Mouse (Mus musculus) gastrocnemius, postnatal 36 days (tissue): ENCODE measurements around the gene Ascc2. TPM values are rescaled to one million over a fixed set of nuclear protein-coding genes. Genes with fewer than 3 reads are reported as not detected.

ENCODE experiments used
- DNase-seq, 2 experiments: peaks; one replicate each; pipeline ENCODE4 v3.0.0; 2022
- intact Hi-C: fragments of 180-260 bp; cut with DNase I; formaldehyde crosslinking; loops from one replicate; pipeline ENCODE4 v1.15.1; 2025
- total RNA-seq, 2 experiments: library from RNA; stranded (reverse); gene quantifications; 2 replicates each; pipeline ENCODE4 v1.2.3; 2021

Ascc2 gene
- total RNA-seq, 2 experiments from 2014 or later: 13.3 to 16.1 TPM

DNA sequence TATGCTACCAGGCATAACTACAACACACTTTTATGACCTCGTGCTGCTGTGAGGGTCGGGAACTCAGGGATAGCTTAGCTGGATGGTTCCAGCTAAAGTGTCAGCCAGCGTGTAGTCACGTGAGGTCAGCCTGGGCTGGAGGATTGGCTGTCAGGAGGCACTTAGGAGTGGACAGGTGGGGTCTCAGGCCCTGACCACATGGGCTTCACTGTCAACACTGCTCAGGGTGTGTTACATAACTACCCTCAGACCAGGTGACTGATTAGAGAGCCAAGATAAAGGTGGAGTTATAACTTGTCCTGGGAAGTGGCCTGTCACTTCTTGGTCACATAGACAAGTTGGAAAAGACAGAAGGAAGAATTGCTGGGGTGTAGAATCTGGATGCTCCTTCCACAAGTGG lies 78.0 kb downstream of the Ascc2 start:
- no peak for DNase-seq
- intact Hi-C loops: no loop called here

DNA sequence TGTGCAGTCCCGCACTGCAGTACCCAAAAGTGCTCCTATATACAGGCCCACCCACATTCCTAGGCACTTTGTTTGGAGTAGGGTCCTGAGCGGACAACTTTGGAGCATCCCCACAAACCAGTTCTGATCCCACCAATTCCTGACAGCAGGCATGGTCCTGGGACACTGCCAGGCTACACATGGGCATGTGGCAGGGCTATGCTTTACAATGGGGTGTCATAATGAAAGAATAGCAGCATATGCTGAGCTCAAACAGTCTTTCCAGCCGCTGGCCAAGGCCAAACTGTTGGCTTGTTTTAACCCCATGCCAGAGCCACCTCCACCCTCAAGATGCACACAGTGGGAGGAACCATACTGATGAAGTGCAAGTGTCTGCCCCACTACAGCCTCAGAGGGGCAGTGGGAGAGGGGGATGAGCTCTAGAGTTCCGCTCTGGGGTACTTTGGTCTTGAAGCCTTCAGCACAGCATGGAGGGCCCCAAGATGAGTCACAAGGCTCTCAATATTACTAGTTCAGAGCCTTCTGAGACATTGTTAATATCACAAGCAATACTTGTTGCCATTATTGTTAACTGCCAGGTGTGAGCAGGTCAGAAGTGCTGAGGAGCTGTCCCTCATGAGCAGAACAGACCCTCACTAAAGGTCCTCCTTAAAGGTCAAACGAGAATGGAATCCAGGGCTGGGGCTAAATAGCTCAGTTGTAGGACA lies 79.1 kb downstream of the Ascc2 start:
- DNase-seq: no peak
- intact Hi-C loops: no loop called here

DNA sequence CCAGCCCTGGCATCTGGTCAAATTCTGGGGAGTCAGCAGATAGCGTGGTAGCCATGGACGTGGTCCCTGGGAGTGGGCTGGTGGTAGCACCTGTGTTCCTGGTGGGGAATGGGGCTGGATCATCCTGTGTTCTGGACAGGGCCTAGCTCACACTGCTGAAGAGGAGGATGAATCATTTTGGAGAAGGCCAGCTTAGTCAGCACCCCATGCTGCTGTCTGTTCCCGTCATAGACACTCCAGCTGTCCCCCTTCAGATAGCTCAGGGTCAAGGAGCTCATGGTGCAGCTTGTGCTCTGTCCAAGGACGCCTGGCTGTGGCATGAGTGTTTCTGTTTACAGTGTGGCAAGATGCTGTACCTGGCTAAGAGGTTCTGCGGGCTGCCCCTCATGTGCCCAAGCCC lies 81.0 kb downstream of the Ascc2 start:
- intact Hi-C loops: no loop called here
- no peak for DNase-seq

DNA sequence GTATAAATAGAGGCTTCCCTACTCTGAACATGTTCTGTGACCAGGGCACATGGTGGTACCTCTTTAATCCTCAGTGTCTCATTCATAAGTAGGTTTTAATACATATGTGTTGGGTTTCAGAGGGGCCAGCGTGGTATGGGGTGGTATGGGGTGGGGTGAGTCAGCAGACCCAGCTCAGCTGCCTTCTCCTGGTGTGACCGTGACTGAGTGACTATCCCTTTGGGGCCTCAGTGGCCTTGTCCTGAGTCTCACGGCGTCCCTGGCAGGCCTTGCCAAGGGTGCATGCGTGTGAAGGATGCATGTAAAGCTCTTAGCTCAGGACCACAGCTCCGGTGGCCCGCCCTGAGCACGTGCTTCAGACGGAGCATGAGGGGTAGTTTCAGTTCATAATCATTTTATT lies 82.4 kb downstream of the Ascc2 start:
- DNase-seq: no peak
- intact Hi-C loops: no loop called here

DNA sequence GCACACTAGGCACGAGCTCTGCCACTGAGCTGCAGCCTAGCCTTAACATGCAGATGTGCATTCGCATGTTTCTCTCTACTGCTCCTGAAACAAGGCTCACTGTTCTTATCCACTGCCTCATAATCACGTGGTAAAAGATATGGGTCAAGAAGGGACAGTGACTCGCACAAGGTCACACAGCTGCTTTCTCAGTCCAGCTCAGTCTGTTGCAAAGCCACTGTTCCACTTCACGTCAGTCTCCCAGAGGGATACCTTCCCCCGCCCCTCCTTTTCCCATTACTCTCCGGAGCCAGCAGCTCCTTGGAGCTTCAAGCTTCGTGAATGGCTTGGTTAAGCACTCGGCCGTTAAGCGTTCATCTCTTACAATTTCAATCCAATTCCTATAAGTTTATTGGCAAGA lies 82.8 kb downstream of the Ascc2 start:
- DNase-seq: no peak
- intact Hi-C loops: no loop called here

DNA sequence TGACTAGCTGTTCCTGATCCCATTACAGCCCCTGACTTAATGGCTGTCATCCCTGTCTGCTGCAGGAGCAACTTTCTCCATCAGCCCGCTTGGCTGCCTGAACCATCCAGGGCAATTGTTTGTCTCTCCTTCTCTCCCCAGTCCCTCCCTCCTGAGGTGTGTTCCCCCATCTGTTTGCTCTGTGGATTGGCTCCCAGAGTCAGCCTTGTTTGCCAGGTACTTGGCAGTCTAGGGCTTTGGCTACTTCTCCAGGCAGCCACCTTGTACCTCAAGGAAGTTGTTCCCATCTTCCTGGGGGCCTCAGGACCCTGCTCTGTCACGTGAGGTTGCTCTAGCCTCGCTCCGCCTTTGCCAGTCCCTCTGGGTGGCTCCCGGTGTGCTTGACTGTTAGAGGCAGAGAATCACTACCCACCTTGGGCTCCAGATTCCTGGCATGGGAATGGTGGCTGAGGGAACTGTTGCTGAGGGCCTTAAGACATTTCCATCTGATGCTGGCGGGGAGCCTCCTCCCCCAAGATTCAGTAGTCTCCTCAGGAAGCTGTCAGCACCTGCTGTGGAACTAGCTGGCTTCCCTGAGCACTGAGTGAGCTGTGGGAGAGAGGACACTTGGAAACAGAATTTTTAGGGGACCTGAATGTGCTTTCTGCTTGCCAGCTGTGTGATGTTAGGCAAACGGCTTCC lies 83.5 kb downstream of the Ascc2 start:
- no peak for DNase-seq
- intact Hi-C loops: no loop called here

DNA sequence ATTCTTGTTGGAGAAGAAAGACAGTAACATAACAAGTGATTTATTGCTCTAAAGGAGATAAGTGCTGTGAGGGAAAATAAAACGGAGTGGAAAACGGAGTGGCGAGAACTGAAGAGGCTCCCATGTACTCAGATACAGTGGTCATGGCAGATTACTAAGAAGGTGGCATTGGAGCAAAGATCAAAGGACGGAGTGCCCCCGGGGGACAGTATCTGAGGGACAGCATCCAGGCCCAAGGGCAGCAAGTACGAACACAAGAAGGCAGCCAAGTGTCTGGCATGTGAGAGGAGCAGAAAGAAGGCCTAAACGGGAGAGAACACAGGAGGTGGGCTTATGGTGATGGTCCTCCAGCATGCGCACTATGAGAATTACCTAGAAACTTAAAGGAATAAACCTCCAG lies 84.2 kb downstream of the Ascc2 start:
- intact Hi-C loops: no loop called here
- DNase-seq: no peak

DNA sequence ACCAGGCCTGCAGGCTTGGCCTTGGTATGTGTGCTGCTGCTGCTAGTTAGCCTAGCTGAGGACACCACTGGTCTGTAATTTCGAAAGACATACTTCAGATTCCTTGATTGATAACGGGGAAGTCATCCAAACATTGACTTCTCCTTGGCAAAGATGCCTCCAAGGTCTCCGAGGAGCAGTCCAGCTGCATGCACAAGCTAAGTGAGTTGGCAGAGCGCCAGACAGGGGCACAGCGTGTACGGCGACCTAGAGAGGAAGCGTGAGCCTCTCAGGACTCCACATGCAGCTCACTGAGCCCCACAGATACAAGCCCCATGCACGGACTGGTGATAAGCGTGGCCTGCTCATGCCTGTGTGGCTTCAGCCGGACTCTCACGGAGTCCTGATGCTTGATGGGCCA lies 92.1 kb downstream of the Ascc2 start:
- intact Hi-C loops: no loop called here
- DNase-seq: no peak

DNA sequence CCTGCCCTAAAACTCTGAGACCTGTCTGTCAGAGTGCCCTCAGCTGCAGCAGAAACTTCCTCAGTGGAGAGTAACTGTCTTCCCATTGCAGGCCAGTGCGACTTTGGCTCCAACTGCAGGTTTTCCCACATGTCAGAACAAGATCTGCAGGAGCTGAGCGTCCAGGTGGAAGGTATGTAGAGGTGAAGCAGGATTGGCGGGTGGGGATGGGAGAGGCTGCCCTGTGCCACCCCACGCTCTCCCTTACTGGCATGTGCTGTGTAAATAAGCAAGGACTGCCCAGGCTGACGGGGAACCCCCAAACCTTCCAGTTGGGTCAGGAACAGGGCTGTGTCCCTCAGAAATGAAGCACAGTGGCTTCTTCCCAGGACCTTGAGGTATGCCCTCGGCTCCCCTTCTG lies 92.5 kb downstream of the Ascc2 start:
- intact Hi-C loops: no loop called here
- DNase-seq: no peak

DNA sequence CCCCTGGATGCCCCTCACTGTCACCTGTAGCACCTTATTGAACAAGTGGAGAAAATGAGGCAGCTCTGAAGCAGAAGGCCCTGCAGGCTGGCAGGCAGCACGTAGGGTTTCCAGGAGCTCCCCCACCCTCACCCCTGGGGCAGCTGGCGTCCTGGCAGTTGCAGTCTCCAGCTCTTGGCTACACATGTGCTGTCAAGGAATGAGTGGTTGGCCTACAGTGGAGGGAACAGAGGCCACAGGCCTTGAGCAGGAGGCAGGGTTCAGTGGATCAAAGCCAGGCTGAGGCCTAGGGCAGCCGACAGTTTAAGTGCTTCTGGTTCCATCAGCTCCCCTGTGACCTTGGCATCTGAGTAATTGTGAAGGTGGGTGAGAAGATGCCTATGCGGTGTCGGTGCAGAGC lies 93.4 kb downstream of the Ascc2 start:
- DNase-seq: no peak
- intact Hi-C loops: no loop called here

DNA sequence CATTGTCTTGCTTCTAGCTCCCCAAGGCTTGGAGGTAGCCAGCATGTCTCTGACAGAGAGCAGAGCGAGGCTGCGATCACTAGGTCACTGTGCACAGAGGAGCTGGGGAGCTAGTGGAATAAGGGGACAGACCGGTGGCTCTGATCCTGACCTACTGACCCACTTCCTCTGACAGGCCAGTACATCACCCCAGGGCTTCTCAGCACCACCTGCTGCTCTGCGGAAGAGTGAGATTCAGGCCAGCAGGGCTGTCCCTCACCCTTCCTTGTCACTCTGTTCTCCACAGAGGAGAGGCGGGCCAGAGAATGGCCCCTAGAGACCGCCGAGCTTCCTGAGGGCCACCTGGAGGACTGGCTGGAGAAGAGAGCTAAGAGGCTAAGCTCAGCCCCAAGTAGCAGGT lies 94.2 kb downstream of the Ascc2 start:
- no peak for DNase-seq
- intact Hi-C loops: no loop called here

DNA sequence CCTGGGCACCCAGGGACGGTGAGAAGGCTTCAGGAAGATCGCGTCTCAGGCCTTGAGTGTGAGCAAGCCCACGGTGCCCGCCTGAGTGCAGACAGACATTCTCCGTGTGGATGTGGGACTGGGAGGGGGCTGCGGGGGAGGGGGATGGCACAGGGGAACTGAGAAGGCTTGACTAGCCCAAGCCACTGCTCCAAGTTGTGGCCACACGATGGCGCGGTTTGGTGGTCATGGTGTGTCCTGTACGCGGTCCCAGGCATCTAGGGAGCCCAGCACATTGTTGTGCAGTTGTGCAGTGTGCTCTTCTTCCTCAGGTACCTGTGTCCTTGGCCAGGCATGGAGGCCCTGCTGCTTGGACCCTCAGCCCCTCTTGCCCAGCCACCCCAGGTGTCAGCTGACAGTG lies 96.6 kb downstream of the Ascc2 start:
- no peak for DNase-seq
- intact Hi-C loops: no loop called here

Other genes with a start within 250 kb of the Ascc2 start
- not detected for gene Hormad2, start 196.6 kb upstream of the Ascc2 start, total RNA-seq
- gene Mtmr3, start 42.9 kb upstream of the Ascc2 start, total RNA-seq: 10 to 100 TPM; 42.5 to 43.2 TPM
- not detected for gene Gm11032, start 17.7 kb upstream of the Ascc2 start, total RNA-seq
- gene Uqcr10, start 66.6 kb downstream of the Ascc2 start, total RNA-seq: 1,000 to 10,000 TPM in 1 of 2 experiments, 100 to 1,000 TPM in 1; 914 to 1,010 TPM
- 10 to 100 TPM; 20.7 to 22.9 TPM for gene Zmat5, start 66.9 kb downstream of the Ascc2 start, total RNA-seq
- under 1 TPM; 0.33 to 0.74 TPM for gene Cabp7, start 109.0 kb downstream of the Ascc2 start, total RNA-seq
- 10 to 100 TPM; 45.7 to 47.4 TPM for gene Nf2, start 211.8 kb downstream of the Ascc2 start, total RNA-seq
- 1 to 10 TPM in 1 of 2 experiments, under 1 TPM in 1; 0.42 to 1.1 TPM for gene Nipsnap1, start 236.2 kb downstream of the Ascc2 start, total RNA-seq